Mouse (Mus musculus): Measurements from ENCODE around the gene Atg2a.

Atg2a gene

GRCm38 (mm10) chr19:6247526-6248300 lies 6.2 kb downstream of the Atg2a start:
- no peak for DNase-seq (ENCODE audit: low spot score)

- no peak for DNase-seq (ENCODE audit: low spot score)
These were observed 11.6 kb downstream of the Atg2a start for GRCm38 (mm10) chr19:6253021-6253420.

GRCm38 (mm10) chr19:6260428-6260827 lies 19.0 kb downstream of the Atg2a start:
- DNase-seq (ENCODE audit: low spot score) = peak; percentile 46

- no peak for DNase-seq (ENCODE audit: low spot score)
These were observed 19.5 kb downstream of the Atg2a start for GRCm38 (mm10) chr19:6260946-6261345.

GRCm38 (mm10) chr19:6261379-6261778 lies 19.9 kb downstream of the Atg2a start:
- DNase-seq (ENCODE audit: low spot score) = no peak

GRCm38 (mm10) chr19:6262222-6262621 lies 20.8 kb downstream of the Atg2a start:
- peak; percentile 72 for DNase-seq (ENCODE audit: low spot score)

- DNase-seq (ENCODE audit: low spot score) = no peak
These were observed 21.5 kb downstream of the Atg2a start for GRCm38 (mm10) chr19:6262839-6263433.

GRCm38 (mm10) chr19:6264200-6264599 lies 22.7 kb downstream of the Atg2a start:
- no peak for DNase-seq (ENCODE audit: low spot score)

GRCm38 (mm10) chr19:6264945-6265344 lies 23.5 kb downstream of the Atg2a start:
- no peak for DNase-seq (ENCODE audit: low spot score)

GRCm38 (mm10) chr19:6265727-6266182 lies 24.3 kb downstream of the Atg2a start:
- no peak for DNase-seq (ENCODE audit: low spot score)

GRCm38 (mm10) chr19:6267306-6268169 lies 26.1 kb downstream of the Atg2a start:
- DNase-seq (ENCODE audit: low spot score) = no peak

GRCm38 (mm10) chr19:6268170-6268528 lies 26.7 kb downstream of the Atg2a start:
- peak; percentile 95 for DNase-seq (ENCODE audit: low spot score)

- no peak for DNase-seq (ENCODE audit: low spot score)
These were observed 27.2 kb downstream of the Atg2a start for GRCm38 (mm10) chr19:6268670-6269132.

- no peak for DNase-seq (ENCODE audit: low spot score)
These were observed 28.5 kb downstream of the Atg2a start for GRCm38 (mm10) chr19:6269798-6270475.

GRCm38 (mm10) chr19:6270661-6271060 lies 29.2 kb downstream of the Atg2a start:
- DNase-seq (ENCODE audit: low spot score) = no peak

- DNase-seq (ENCODE audit: low spot score) = no peak
These were observed 29.7 kb downstream of the Atg2a start for GRCm38 (mm10) chr19:6271206-6271605.

- DNase-seq (ENCODE audit: low spot score) = no peak
These were observed 30.6 kb downstream of the Atg2a start for GRCm38 (mm10) chr19:6272053-6272452.

- no peak for DNase-seq (ENCODE audit: low spot score)
These were observed 31.3 kb downstream of the Atg2a start for GRCm38 (mm10) chr19:6272738-6273137.

GRCm38 (mm10) chr19:6273592-6273991 lies 32.1 kb downstream of the Atg2a start:
- DNase-seq (ENCODE audit: low spot score) = no peak

- DNase-seq (ENCODE audit: low spot score) = no peak
These were observed 32.6 kb downstream of the Atg2a start for GRCm38 (mm10) chr19:6273998-6274608.

- no peak for DNase-seq (ENCODE audit: low spot score)
These were observed 34.4 kb downstream of the Atg2a start for GRCm38 (mm10) chr19:6275740-6276389.
